Mouse (Mus musculus): ENCODE results near the gene Tmem35b. TPM values are rescaled to one million over a fixed set of nuclear protein-coding genes. Genes with fewer than 3 reads are reported as not detected.

Gene Tmem35b
- polyA plus RNA-seq, 1 experiment from 2014 or later: 16.8 TPM

Other genes with a start within 250 kb of the Tmem35b start
- gene Zmym4, start 155.6 kb upstream of the Tmem35b start, polyA plus RNA-seq (2016; fragmentation: Nextera tagmentation; extraction: Ambion mirVana): 42.7 and 43.5 TPM in 2 replicates
- gene Sfpq, start 102.4 kb upstream of the Tmem35b start, polyA plus RNA-seq (2016; fragmentation: Nextera tagmentation; extraction: Ambion mirVana): 176 and 217 TPM in 2 replicates
- gene Zmym1, start 62.5 kb upstream of the Tmem35b start, polyA plus RNA-seq (2016; fragmentation: Nextera tagmentation; extraction: Ambion mirVana): 28.2 and 31.6 TPM in 2 replicates
- gene Zmym6, start 46.3 kb upstream of the Tmem35b start, polyA plus RNA-seq (2016; fragmentation: Nextera tagmentation; extraction: Ambion mirVana): 40.3 and 42.5 TPM in 2 replicates
- gene Dlgap3, start 45.5 kb downstream of the Tmem35b start, polyA plus RNA-seq (2016; fragmentation: Nextera tagmentation; extraction: Ambion mirVana): 8.2 and 8.3 TPM in 2 replicates
- 41.7 and 50.3 TPM in 2 replicates for gene Smim12, start 120.1 kb downstream of the Tmem35b start, polyA plus RNA-seq (2016; fragmentation: Nextera tagmentation; extraction: Ambion mirVana)
- 12.6 and 17.1 TPM in 2 replicates for gene Gja4, start 190.3 kb downstream of the Tmem35b start, polyA plus RNA-seq (2016; fragmentation: Nextera tagmentation; extraction: Ambion mirVana)
- 0.42 and 0.65 TPM in 2 replicates for gene Gjb3, start 207.2 kb downstream of the Tmem35b start, polyA plus RNA-seq (2016; fragmentation: Nextera tagmentation; extraction: Ambion mirVana)
- gene Gjb4, start 230.4 kb downstream of the Tmem35b start, polyA plus RNA-seq (2016; fragmentation: Nextera tagmentation; extraction: Ambion mirVana): not detected in 2 replicates
- 0.17 TPM in 2 replicates for gene Gjb5, start 234.5 kb downstream of the Tmem35b start, polyA plus RNA-seq (2016; fragmentation: Nextera tagmentation; extraction: Ambion mirVana)

Data from midbrain, embryonic 12.5 days (tissue).